Mouse (Mus musculus): ENCODE measurements around the gene Tor2a. TPM values are rescaled to one million over a fixed set of nuclear protein-coding genes. Genes with fewer than 3 reads are reported as not detected.

Gene Tor2a
- total RNA-seq (2021), result 25.3 and 26.8 TPM in 2 replicates
- long read RNA-seq, experiment 1, transcript Tor2a-201 (5 exons, 1,536 nt), result major isoform, 35 of 52 reads
- long read RNA-seq, experiment 1, partial matches to known transcripts, result 0 of 52 reads
- long read RNA-seq, experiment 1, other reads (novel, unspliced or antisense), result 8 of 52 reads
- long read RNA-seq, experiment 2, transcript Tor2a-206 (5 exons, 915 nt), result minor isoform, 7 of 48 reads
- long read RNA-seq, experiment 2, transcript Tor2a-201 (5 exons, 1,536 nt), result major isoform, 34 of 48 reads
- long read RNA-seq, experiment 2, partial matches to known transcripts, result 2 of 48 reads
- long read RNA-seq, experiment 2, other reads (novel, unspliced or antisense), result 3 of 48 reads

DNA sequence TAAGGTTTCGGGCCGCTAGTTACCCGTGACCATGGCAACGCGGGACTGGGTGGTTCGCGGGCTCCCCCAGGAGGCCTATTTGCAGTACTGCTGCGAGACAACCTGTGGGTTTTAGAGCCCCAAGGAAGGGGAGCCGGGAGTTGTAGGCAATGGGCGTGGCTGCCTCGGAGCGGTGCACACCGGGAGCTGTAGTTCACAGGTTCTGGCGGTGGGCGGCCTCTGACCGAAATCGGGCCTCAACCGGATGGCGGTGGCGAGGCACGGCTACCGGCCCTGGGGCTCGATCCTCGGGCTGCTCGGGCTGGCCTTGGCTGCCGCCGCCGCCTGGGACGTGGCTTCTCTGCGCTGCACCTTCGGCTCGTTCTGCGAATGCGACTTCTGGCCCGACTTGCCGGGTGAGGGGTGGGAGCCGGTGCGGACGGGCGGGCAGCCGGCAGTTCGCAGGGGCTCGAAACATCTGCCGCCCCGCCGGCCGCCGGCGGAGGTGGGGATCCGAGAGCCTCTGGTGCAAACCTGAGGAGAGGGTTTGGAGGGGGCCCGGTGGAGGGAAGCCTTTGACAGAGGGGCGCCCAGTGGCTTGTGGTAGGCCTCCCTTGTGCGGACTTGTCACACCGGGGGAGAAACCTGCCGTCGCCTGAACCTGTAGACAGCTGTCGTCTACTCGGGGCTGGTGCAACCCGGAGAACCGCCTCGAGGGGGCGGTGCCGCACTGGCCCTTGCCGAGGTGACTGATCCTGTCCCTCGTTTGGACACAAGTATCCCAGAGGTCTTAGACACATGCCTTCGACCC lies at the start of gene Tor2a:
TSS of gene Tor2a (plus strand) at position 179 of the 790 bp plus-strand sequence.
- peak; percentile 98 for DNase-seq

- peak; percentile 83 for DNase-seq
Measured at GRCm38 (mm10) chr2:32708643-32709042, 48.4 kb upstream of the Tor2a start.

- DNase-seq, result no peak
Measured at GRCm38 (mm10) chr2:32709521-32710137, 47.4 kb upstream of the Tor2a start.

DNA sequence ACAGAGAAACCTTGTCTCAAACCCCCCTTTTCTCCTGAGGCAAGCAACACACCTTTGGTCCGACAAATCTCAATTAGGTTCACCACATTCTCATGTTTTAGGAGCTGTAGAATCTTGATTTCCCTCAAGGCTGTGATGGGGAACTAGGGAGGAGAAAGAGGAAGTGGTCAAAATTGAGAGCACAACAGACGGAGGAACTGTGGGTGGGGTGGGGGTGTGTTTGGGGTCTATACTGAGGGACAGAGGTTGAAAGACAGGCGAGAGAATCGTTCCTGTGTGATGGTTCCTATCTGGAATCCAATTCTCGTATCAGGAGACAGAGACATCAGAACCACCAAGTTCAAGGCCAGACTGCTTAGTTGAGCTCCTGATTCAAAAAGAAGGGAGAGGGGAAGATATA lies 46.6 kb upstream of the Tor2a start:
- no peak for DNase-seq

GRCm38 (mm10) chr2:32711301-32712056 lies 45.6 kb upstream of the Tor2a start:
- no peak for DNase-seq

GRCm38 (mm10) chr2:32712108-32712551 lies 44.9 kb upstream of the Tor2a start:
- DNase-seq, result peak; percentile 92

- DNase-seq, result peak; percentile 97
Measured at GRCm38 (mm10) chr2:32712586-32712933, 44.5 kb upstream of the Tor2a start.

DNA sequence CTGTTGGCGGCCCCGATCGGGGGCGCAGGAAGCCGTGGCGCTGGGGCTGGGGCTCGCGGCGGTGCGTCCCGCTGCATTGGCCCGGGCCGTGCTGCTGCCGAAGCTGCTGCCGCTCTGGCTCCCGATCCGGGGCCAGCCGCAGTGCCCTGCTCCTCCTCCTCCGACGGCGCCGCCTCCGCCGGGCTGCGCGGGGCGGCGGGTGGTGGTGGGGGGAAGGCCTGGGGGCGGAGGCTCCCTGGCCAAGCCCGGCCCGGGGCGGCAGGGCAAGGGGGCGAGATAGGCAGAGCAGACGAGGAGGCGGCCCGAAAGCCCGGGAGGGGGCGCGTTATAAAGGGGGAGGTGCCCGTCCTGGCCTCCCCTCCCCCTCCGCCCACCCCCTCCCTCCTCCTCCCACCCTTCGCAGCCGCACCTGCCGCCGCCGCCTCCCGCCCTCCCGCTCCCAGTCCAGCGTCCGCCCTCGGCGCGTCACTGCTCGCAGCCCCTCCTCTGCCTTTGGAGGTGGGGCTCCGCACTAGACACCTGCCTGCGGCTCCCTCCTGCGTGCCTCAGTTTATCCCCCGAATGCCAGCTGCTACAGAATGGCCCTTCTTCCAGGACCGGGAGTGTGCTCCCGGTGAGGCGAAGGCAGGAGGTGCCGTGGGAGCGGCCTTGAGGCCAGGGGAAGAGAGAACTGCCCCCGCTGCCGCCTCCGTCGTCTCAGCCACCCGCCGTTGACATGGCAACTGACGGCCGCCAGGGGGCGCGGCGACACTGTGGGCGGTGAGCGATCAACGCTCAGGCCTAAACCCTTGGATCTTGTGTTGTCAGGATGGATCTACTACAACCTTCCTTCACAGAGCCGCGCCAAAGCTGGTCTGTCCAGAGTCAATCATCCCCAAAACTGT lies 43.9 kb upstream of the Tor2a start, which contains the start of gene Cdk9:
TSS of gene Cdk9 (minus strand) at position 143 of the 884 bp plus-strand sequence.
- DNase-seq, result peak; percentile 96

- DNase-seq, result peak; percentile 9
Measured at GRCm38 (mm10) chr2:32714117-32714986, 42.7 kb upstream of the Tor2a start.

DNA sequence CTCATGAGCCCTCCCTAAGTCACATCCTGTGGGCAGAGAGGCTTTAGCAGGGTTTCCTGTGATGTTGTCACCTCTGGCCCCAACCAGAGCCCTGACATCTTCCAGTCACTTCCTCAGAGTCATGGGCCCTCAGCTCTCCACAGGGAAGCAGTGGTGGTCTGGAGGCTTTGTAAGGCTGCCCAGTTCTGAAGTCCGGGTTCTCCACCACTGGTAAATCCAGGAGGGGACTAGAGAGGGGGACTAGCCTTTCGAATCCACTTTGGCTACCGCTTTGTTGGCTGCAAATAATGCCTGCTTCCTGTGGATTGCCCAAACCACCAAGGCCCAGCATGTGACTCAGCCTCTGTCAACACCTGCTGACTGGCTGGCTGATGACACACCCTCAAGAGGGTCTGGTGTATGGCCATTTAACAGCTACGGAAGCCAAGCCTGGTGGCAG lies 42.0 kb upstream of the Tor2a start:
- DNase-seq, result peak; percentile 64

DNA sequence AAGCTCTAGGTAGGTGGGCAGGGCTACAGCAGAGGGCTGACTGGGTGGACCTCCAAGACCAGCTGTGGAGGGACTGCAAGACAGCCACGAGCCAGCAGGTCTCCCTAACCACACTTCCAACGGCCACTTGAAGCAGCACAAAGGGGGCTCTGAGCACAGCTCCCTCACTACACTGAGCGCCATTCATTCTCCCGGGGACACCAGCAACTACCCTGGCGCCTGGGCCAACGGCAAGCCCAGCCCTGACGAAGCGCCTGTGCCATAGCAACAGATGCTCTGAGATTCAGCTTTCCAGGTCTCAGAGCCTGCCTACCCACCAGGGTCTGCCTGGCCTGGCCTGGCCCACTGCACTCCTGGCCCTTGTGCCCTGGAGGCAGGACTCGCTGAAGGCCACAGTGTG lies 38.3 kb upstream of the Tor2a start:
- no peak for DNase-seq

DNA sequence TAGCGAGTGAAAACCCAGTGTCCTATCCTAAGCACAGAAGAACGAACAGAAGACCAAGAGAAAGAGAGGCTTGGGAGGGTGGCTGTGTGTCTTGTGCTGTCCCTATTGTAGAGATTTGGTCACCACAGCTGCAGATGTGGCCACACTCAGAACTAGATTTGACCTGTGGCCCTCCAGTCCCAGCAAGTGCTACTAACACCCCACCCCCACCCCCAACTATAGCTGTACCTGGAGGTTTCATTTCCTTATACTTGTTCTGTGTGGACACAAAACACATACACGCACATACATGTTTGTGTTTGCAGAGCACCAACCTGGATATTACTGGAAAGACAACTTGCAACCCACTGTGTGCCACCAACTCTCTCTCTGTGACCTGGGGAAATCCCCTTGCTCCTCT lies 37.0 kb upstream of the Tor2a start:
- DNase-seq, result no peak

DNA sequence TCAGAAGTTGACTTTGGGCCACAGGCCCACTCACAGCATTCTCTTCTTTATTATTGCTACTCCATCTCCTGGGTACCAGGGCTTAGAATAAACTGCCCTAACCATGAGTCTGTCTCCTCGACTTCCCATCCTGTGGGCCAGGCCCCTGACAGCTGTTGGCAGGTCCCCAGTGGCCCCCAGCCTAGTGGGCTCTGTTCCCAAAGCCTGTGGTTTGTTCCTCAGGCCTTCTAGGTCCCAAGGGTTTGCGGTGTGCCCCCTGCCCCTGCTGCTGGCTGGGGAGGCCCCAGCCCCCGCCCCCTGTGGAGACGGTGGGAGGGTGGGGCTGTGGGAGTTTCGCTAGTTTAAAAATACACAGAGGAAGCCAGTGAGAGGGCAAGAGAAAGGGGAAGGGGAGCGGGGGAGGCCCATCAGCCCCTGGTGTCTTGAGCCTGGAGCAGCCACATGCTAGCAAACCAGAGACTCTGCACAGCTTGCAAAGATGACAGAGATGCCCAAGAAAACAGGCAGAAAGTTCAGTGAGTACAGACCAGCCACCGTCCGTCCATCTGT lies 36.3 kb upstream of the Tor2a start, which contains the start of gene Sh2d3c:
TSS of gene Sh2d3c (plus strand) at position 375 of the 549 bp plus-strand sequence.
- no peak for DNase-seq

- no peak for DNase-seq
Measured at GRCm38 (mm10) chr2:32722046-32722445, 35.0 kb upstream of the Tor2a start.

DNA sequence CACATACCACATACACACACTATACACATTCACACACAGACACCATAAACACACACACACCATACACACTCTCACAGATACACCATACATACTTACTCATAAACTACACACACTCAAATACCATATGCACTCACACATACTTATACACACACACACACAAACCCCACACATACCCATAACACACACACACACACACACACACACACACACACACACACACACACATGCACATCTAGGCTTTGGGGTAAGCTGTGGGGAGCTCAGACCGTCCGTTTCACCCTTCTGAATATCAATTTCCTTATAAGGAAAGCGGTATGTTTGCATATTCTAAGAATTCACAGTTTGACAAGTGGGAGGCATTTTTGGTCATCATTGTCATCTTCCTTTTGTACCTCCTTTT lies 34.5 kb upstream of the Tor2a start:
- DNase-seq, result no peak

DNA sequence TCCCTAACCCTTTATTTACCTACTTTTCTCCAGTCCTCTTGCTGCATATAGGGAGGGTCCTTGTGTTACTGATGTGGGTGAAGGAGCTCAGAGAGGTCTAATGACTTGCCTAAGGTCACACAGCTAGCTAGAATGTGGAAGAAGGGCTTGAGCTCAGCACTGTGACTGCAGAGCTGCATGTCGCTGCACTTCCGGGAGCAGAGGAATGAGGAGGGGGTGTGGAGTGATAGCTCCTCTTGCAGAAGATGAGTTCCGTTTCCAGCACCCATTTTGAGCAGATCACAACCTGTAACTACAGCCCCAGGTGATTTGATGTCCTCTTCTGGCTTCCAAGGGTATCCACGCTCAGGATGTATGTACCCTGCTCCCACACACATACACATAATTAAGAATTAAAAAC lies 32.9 kb upstream of the Tor2a start:
- DNase-seq, result no peak

DNA sequence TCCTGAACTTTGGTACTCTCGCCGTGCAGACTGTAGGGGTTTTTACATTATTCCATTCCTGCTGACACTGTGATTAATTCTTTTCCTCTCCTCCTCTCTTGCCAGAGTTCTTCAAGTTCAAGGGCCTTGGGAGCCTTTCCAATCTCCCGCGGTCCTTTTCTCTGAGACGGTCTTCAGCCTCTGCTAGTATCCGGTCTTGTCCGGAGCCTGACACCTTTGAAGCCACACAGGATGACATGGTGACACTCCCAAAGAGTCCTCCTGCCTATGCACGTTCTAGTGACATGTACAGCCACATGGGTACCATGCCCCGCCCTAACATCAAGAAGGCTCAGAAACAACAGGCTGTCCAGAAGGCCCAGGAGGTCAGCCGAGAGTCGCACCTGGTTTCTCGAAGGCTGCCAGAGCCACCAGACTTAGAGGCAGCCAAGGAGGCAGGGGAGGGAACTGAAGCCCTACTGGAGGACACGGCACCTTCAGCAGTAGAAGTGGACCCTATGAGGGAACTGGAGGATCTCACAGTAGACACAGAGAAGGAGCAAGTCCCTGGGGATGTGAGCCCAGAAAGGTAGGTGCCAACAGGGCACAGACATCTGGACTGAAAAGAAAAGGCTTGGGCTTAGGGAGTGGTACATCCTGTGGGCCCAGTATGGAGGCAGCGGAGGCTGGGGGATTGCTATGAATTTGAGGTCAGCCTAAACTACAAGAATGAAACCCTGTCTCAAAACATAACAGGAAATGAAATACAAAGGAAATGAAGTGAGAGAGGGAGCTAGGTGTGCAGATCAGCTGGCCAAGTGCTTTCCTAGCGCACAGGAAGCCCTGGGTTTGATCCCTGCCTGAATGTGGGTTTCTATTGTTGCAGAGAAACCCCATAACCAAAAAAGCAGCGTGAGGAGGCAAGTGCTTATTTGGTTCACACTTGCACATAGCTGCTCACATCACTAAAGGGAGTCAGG lies 31.9 kb upstream of the Tor2a start:
- DNase-seq, result peak; percentile 57

DNA sequence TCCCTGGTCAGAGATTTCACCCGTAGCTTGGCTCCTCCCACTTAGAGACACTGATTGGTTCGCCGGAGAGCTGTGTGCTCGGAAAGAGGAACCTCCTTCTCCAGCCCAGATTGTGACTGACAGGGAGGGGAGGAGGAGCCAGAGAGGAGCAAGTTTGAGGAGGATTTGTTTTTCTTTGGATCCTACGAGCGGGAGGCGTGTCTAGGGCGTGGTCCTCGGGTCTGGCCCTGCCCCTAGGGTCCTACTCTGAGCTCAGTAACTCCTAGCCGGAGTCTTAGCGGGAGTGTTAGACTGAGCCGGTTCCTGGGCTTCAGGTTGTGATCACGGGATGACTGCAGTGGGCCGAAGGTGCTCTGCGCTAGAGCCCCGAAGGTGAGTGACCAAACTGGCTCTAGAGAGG lies 29.6 kb upstream of the Tor2a start:
- DNase-seq, result peak; percentile 95
